Mouse (Mus musculus) brain, adult 10 weeks (tissue): ENCODE results near the gene Idh3g. TPM values are rescaled to one million over a fixed set of nuclear protein-coding genes. Genes with fewer than 3 reads are reported as not detected.

Experiments
- polyA plus RNA-seq: library from polyadenylated mRNA; stranded (reverse); fragments of 350-450 nt; fragmentation: Illumina TruSeq; extraction: RNeasy Lipid Tissue Mini Kit (QIAGEN cat#74804); gene quantifications from one replicate; pipeline ENCODE4 v1.2.3, GENCODE M21; 2015; ENCODE audit warnings: low read depth, low replicate concordance

Gene Idh3g
- 264 TPM for polyA plus RNA-seq

DNA sequence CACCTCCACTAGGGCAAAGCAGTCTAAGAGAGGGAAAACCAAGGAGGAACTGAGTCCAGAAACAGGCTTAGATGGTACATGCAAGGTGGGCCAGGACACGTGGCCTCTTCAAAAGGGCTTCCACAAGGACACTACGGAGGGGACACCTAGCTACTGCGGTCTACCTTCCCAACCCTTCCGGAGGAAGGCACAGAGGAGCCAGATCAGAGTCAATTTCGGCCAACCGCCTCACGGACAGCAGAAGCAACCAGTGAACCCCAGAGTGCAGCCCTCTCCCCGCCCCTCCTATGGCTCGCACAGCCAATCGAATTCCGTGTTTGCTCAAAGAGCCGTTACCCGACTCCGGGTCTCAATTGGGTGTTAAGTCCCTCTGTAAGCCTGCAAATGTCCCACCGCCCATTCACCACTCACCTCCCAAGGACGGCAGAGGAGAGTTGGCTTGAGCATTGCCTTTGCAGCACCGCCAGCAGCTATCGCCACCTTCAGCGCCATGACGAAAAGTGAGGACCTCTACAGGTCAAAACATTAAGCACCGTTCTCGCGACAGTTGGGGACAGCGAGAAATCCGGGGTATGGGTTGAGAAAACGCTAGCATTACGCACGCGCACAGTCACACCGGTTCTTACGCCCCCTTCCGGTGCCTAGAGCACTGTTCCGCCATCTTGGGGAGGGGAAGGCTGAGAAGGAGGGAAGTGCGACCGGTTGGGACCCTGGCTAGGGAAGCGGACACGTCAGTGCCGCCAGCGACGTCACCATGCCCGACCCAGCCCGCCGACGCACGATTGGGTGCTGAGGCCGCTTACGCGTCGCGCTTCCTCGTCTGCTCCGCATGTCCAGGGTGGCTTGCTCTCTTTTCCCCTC lies at the start of gene Idh3g, which contains the start of gene Ssr4:
Idh3g (minus strand) TSS at position 534 of the 861 bp plus-strand sequence.
Ssr4 (plus strand) TSS at position 665 of the 861 bp plus-strand sequence.

DNA sequence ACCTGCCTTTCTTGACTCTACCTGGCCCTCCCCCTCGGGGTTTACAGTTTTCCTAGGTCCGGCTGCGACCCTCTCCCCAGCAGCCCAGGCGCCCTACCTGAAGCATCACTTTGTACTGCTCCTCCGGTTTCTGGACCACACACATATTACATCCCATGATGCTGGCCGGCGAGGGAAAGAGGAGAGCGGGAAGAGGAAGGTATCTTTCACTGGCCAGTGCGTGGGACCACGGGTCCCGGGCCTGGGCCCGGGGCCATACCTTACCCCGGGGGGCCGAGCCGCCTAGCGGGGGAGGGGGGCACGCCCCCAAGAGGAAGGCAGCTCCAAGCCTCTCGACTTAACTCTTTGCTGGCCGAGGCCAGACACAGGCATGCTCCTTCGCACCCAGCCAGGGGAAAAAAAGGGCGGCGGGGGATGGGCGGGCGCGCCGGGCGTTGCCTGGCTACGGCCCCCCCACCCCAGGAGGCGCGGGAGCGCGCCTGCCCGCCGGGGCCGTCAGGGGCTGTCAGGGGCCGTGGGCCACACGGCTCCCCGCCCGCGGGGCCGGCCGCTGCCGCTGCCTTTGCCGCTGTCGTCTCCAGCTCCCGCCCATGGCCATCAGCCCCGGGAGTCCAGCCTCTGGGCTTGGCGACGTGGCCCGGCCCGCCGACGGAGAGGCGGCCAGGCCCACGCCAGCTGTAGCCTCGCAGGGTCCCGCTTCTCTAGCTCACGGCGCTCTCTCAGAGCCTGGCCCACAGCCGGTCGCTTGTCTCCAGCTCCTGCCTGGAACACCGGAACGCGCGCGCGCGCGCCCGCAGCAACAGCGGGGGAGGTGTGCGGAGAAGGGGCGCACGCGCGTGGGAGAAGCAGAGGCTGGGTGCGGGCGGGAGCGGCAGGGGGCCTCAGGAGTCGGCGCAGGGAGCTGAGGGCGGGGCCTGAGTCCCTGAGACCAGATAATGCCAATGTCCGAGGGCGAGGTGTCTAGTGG lies 37.8 kb upstream of the Idh3g start, which contains the start of gene Pdzd4:
Pdzd4 (minus strand) TSS at position 785 of the 967 bp plus-strand sequence.

DNA sequence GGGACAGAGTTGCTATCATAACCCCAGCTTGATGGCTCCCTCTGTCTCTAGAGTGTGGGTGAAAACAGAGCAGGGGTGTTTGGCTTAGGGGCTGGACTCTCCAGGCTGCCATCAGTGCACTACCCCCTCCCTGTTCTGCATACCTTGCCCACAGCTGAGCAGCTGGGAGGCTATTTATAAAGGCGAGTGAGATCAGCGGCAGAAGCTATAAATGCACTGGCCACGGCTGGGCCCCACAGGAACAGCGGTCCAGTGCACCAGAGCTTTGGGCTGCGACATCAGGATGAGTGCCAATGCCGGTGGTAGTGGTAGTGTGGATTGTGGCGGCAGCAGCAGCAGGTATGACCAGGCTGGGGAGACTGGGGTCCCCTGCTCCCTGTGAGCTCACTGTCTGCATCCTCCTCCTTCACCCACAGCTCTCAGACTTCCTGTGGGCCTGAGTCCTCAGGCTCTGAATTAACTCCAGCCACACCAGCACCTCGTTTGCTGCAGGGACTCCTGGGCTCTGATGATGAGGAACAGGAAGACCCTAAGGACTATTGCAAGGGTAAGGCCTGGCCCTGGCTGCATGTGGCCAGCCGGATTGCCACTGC lies 12.4 kb downstream of the Idh3g start, which contains the start of gene Srpk3:
Srpk3 (plus strand) TSS at position 238 of the 593 bp plus-strand sequence.

DNA sequence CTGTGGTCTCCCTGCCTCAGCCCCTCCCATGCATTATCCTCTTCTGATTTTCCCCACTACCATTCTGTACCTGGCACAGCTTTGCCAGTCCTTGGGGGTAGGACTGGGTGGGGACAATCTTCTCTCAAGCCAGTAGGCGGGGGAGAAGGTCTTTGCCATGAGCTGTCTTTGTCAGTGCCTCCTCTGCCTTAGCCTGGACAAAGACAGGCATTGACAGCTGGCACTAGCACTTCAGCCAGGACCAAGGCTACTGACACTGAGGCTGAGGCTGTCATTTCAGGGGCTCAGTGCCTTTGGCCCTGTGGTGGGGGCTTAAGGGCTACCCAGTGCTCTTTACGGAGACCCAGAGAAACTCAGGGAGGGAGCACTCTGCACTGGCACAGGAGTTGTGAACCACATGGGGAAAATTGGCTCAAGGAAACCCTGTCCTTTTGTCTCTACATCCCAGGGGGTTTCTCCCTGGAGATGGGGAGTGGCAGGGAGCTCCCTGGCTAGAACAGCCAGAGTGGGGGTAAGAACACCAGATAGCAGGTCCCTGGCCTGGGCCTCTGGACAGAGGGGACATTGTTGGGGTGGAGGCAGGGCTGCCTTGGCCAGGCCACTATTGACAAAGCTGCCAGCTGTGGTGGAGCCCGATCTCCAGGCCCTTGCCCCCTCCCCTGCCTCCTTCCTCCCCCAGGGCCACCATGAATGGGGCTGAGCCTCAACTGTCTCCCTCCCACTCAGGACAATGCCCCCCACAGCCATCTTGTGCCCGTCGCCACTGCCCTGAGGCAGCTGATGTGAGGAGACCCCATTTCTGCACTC lies 30.2 kb downstream of the Idh3g start, which contains the start of gene Plxnb3:
Plxnb3 (plus strand) TSS at position 757 of the 807 bp plus-strand sequence.

Other genes starting within 250 kb of the Idh3g start
- 0.68 TPM for gene Dusp9, start 147.5 kb downstream of the Idh3g start, polyA plus RNA-seq
- gene Pnck, start 126.8 kb downstream of the Idh3g start, polyA plus RNA-seq: 115 TPM
- 75.3 TPM for gene Slc6a8, start 113.7 kb downstream of the Idh3g start, polyA plus RNA-seq
- gene Bcap31, start 70.7 kb downstream of the Idh3g start, polyA plus RNA-seq: 138 TPM
- 9.2 TPM for gene Abcd1, start 70.3 kb downstream of the Idh3g start, polyA plus RNA-seq
- gene Plxnb3, start 29.8 kb downstream of the Idh3g start, polyA plus RNA-seq: 12.9 TPM
- gene Srpk3, start 12.5 kb downstream of the Idh3g start, polyA plus RNA-seq: 13.8 TPM
- 145 TPM for gene Ssr4, start 131 bp upstream of the Idh3g start, polyA plus RNA-seq
- gene Pdzd4, start 38.1 kb upstream of the Idh3g start, polyA plus RNA-seq: 82.2 TPM
- not detected for gene Avpr2, start 105.2 kb upstream of the Idh3g start, polyA plus RNA-seq
- gene L1cam, start 109.2 kb upstream of the Idh3g start, polyA plus RNA-seq: 98.7 TPM
- 3.8 TPM for gene Arhgap4, start 135.0 kb upstream of the Idh3g start, polyA plus RNA-seq
- gene Naa10, start 135.0 kb upstream of the Idh3g start, polyA plus RNA-seq: 66.1 TPM
- gene Renbp, start 144.0 kb upstream of the Idh3g start, polyA plus RNA-seq: 7.2 TPM
- 43.1 TPM for gene Hcfc1, start 179.5 kb upstream of the Idh3g start, polyA plus RNA-seq
- 52.5 TPM for gene Irak1, start 237.0 kb upstream of the Idh3g start, polyA plus RNA-seq